11 mouse cellular contexts compared by ENCODE assay signal in the genomic region with DNA sequence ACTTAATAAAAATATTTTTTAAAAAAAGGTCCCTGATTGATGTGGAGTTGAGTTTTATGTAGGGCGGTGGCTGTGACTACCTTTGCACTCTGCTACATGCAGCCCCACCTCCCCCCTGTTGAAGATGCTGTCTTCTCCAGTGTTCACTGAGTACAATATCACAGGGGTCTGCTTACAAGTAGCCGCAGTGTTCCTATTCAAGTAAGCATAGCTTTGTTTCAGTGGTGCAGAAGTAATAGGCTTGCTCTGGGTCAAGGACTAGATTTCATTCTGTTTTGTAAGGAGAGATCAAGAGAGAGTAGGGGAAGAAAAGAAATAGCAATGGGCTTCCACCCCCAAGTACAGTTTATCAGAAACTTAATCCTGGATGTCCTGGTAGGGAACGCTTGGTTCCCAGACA. TPM values are rescaled to one million over a fixed set of nuclear protein-coding genes. Genes with fewer than 3 reads are reported as not detected.
"Had no signal": no experiment of that assay in that cellular context is flagged by ENCODE, and none has a peak within 500 bp of the region (broad histone marks: within the 10 kb centered on the region; RNA-seq: fewer than 3 reads in every experiment).

No protein-coding gene starts in this region.

- H3K4me2 ChIP-seq: limb, embryonic 13.5 days; liver, embryonic 15.5 days; midbrain, embryonic 15.5 days; neural tube, embryonic 12.5 days had no signal

- H3K36me3 ChIP-seq: limb, embryonic 13.5 days; liver, embryonic 15.5 days; midbrain, embryonic 15.5 days; neural tube, embryonic 12.5 days had no signal

- H3K4me1 ChIP-seq: midbrain, embryonic 15.5 days had no signal

- H3K4me3 ChIP-seq: limb, embryonic 13.5 days; liver, embryonic 15.5 days; midbrain, embryonic 15.5 days; neural tube, embryonic 12.5 days had no signal

- DNase-seq: kidney, postnatal 14 days; left cerebral cortex, postnatal 4 days; lung, adult 2 months; lung, postnatal 36 days; right cerebral cortex, adult 18-20 months; right cerebral cortex, postnatal 25 days had no signal

- H3K27ac ChIP-seq: limb, embryonic 13.5 days; liver, embryonic 15.5 days; midbrain, embryonic 15.5 days; neural tube, embryonic 12.5 days had no signal

- ATAC-seq: lung, postnatal 0 days; midbrain, embryonic 15.5 days had no signal

- H3K27me3 ChIP-seq: limb, embryonic 13.5 days; midbrain, embryonic 15.5 days; neural tube, embryonic 12.5 days had no signal

- H3K9ac ChIP-seq: limb, embryonic 13.5 days; liver, embryonic 15.5 days; midbrain, embryonic 15.5 days; neural tube, embryonic 12.5 days had no signal

- H3K9me3 ChIP-seq: limb, embryonic 13.5 days; liver, embryonic 15.5 days; midbrain, embryonic 15.5 days; neural tube, embryonic 12.5 days had no signal

RNA-seq across cellular contexts. Expression of a gene that starts 48.9 kb away (rescaled TPM):
- polyA plus RNA-seq: lung, postnatal 0 days had no signal
